In the genomic region with DNA sequence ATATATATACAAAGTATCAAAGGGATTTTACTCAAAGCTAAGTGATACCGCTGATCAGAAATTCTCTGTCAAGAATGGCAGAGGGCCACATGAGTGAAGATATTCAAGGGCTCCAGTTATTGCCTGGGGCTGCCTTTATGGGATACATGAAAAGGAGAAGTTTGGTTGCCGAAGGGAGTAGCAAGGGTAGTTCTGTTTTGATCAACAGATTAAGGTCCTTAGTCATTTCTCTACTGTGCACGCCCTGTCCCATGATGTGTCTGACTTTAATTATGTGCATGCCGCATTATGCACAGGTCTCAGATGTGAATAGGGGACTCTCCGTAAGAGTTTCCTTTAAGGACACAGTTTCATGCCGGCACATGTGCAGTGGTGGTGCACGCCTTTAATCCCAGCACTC, we compare ENCODE assay signal across 17 mouse cellular contexts.
"Had no signal": no experiment of that assay in that cellular context is flagged by ENCODE, and none has a peak within 500 bp of the region (broad histone marks: within the 10 kb centered on the region; RNA-seq: fewer than 3 reads in every experiment).

No protein-coding gene starts in this region.

- H3K27me3 ChIP-seq: lung, embryonic 15.5 days; megakaryocyte, embryonic 14.5 days; midbrain, embryonic 13.5 days; midbrain, embryonic 15.5 days; neural tube, embryonic 12.5 days had no signal

- H3K36me3 ChIP-seq: lung, embryonic 15.5 days; midbrain, embryonic 15.5 days; neural tube, embryonic 12.5 days had no signal

- DNase-seq: lung, adult 2 months; lung, postnatal 14 days; lung, postnatal 36 days; retina, postnatal 1 day; right cerebral cortex, adult 18-20 months; right cerebral cortex, postnatal 25 days; right cerebral cortex, postnatal 4 days; spleen, adult 18-20 months; thymus, adult 18-20 months; thymus, postnatal 14 days; thymus, postnatal 36 days had no signal

- ATAC-seq: lung, postnatal 0 days; midbrain, embryonic 13.5 days; midbrain, embryonic 15.5 days had no signal

- H3K4me3 ChIP-seq: lung, embryonic 15.5 days; megakaryocyte, embryonic 14.5 days; midbrain, embryonic 13.5 days; midbrain, embryonic 15.5 days; neural tube, embryonic 12.5 days had no signal

- H3K4me1 ChIP-seq: lung, embryonic 15.5 days; megakaryocyte, embryonic 14.5 days; midbrain, embryonic 13.5 days; midbrain, embryonic 15.5 days; neural tube, embryonic 12.5 days had no signal

- H3K9me3 ChIP-seq: lung, embryonic 15.5 days; megakaryocyte, embryonic 14.5 days; midbrain, embryonic 13.5 days; midbrain, embryonic 15.5 days; neural tube, embryonic 12.5 days had no signal
